Mouse (Mus musculus) olfactory bulb, adult 2 months (tissue): ENCODE measurements around the gene Desi1. TPM values are rescaled to one million over a fixed set of nuclear protein-coding genes. Genes with fewer than 3 reads are reported as not detected.

Experiments used
- H3K27ac ChIP-seq: fragments of 200-500 bp; 2 replicates; pipeline ENCODE4 v1.5.1; 2012; ENCODE audit warnings: low read depth, low read length; ENCODE audit not compliant: insufficient read depth
- H3K4me1 ChIP-seq: fragments of 200-500 bp; 2 replicates; pipeline ENCODE4 v1.6.1; 2012; ENCODE audit warnings: low read length; ENCODE audit not compliant: control insufficient read depth, insufficient read depth
- H3K4me3 ChIP-seq: fragments of 200-500 bp; 2 replicates; pipeline ENCODE4 v1.5.1; 2012; ENCODE audit warnings: mild to moderate bottlenecking, low read depth, low read length, moderate library complexity; ENCODE audit not compliant: insufficient read depth
- CTCF ChIP-seq: fragments of 200-500 bp; IDR thresholded peaks from 2 replicates; pipeline ENCODE4 v1.5.1; 2012; ENCODE audit warnings: low read depth, mild to moderate bottlenecking, low read length, moderate library complexity; ENCODE audit not compliant: insufficient read depth
- POLR2A ChIP-seq: fragments of 200-500 bp; IDR thresholded peaks from 2 replicates; pipeline ENCODE4 v1.6.1; 2012; ENCODE audit warnings: mild to moderate bottlenecking, low read depth, low read length, moderate library complexity; ENCODE audit not compliant: insufficient read depth
- WGBS: fragments of 180-500 bp; shearing (Covaris S2); methylation state at CpG from one replicate; pipeline ENCODE4 v1.1.7; 2018; 5-methylcytosine and 5-hydroxymethylcytosine counted together
- polyA plus RNA-seq: library from polyadenylated mRNA; stranded (reverse); fragments of >200 nt; gene quantifications from 2 replicates; pipeline ENCODE4 v1.2.4, GENCODE M21; 2012; ENCODE audit warnings: low replicate concordance; ENCODE audit not compliant: missing spikeins, insufficient read depth, insufficient read length

Desi1 gene
- polyA plus RNA-seq, 1 experiment, result 107 TPM

DNA sequence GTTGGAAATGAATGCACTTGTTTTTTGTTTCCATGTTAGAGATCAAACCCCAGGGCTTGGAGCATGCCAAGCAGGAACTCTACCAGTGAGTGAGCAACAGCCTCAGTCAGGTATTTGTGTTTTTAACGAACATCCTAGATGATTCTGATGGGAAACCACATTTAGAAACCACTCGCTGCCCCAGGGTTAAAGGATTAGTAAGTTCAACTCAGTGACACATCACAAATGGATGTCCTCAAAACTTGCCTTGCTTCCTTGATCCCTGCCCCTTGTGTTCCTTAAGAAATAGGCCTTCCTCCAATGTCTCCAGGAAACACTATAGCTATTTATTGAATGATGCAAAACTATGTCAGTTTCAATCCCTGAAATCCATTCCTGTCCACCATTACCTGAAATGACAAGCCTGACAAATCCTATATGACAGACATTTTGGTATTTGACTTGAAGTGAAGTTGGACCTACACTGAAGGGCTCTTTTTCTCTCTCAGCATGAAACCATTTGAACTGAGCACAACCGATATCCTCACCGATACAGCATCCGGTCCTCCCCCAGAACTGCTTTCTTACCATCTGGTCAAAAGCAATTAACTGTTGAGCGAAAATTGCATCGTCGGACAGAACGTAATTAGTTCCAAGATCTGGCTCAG is 18.8 kb downstream of the Desi1 start:
- Histone ChIP-seq H3K27ac (peak overlapping the region; percentile 82), H3K4me3 (peak overlapping the region; percentile 90), H3K4me1 (peaks cover 12% of the 10 kb centered on the region)
- TF ChIP-seq POLR2A (no peak), CTCF (no peak)
- WGBS, result 9% methylated on average over 9 of the region's 9 CpGs

- Histone ChIP-seq H3K4me1 (peaks cover 16% of the 10 kb centered on the region), H3K4me3 (no peak overlapping the region), H3K27ac (no peak overlapping the region)
- TF ChIP-seq POLR2A, result no peak
- TF ChIP-seq CTCF, result no peak
- 84% methylated on average over 6 of the region's 6 CpGs for WGBS
Observed at GRCm38 (mm10) chr15:82011947-82012346, 21.7 kb downstream of the Desi1 start.

DNA sequence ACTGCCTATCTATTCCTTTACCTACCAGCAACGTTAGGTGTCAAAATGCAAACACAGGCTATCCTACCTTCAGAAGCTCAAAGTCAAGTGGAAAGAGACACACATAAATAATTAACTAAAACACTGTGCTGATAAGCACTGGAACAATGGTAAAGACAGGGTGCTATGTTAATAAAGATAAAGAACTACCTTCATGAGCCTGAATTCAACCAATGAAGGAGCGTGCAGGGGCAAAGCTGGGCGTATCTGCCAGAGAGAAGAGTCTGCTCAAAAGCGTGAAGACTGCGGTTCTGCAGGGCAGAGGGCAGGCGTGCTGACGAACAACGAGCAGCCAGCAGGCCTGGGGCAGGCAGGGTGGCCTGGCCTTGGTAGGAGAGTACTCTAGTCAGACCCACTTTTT is 29.4 kb downstream of the Desi1 start:
- Histone ChIP-seq H3K4me3 (no peak overlapping the region), H3K4me1 (peaks cover 3% of the 10 kb centered on the region), H3K27ac (no peak overlapping the region)
- WGBS, result 95% methylated on average over 8 of the region's 8 CpGs
- TF ChIP-seq CTCF (no peak), POLR2A (no peak)

DNA sequence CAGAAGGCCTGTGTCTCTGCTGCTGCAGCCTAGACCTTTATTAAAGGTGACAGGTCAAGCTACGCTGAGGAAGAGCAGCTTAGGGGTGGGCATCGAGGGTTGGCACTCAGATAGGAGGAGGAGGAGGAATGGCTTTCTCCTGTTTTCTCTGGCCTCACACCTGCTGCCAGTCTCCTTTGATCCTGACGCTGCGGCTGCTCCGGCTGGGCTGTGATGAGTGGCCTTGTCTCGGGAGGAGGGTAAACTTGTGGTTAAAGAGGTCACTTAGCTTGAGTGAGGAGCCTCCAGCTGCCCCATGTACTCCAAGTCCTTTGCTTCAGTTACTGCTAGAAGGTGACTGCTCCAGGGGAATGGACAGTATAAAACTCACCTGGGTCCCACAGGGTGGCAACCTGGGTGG is 39.7 kb downstream of the Desi1 start:
- TF ChIP-seq CTCF (no peak), POLR2A (no peak)
- Histone ChIP-seq H3K4me3 (no peak overlapping the region), H3K27ac (no peak overlapping the region), H3K4me1 (peaks cover 18% of the 10 kb centered on the region)
- 60% methylated on average over 6 of the region's 6 CpGs for WGBS

DNA sequence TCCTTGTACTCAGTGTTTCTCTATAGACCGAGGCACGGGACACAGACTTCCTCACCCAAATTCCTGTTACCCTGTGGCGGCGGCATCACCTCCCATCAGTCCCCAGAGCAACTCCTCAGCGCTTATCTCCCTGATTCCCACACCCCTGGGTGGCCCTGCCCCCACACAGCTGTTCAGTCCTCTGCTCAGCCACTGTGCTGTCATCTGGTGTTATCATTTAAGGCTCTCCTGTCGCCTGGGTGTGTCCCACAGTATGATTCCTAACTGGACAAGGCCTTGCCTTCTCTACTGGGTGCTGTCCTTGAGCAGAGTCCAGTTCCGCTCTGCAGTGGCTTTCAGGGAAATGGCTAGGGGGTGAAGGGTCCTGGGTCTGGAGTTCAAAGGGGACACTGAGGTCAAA is 43.1 kb downstream of the Desi1 start:
- 56% methylated on average over 7 of the region's 7 CpGs for WGBS
- H3K4me3 ChIP-seq, result no peak overlapping the region
- H3K27ac ChIP-seq, result no peak overlapping the region
- TF ChIP-seq CTCF (no peak), POLR2A (no peak)
- peaks cover 18% of the 10 kb centered on the region for H3K4me1 ChIP-seq

GRCm38 (mm10) chr15:81989371-81990062 is 44.1 kb downstream of the Desi1 start:
- TF ChIP-seq CTCF (peak; percentile 75), POLR2A (no peak)
- WGBS, result 24% methylated on average over 11 of the region's 11 CpGs
- Histone ChIP-seq H3K27ac (peak overlapping the region; percentile 56), H3K4me1 (peaks cover 16% of the 10 kb centered on the region), H3K4me3 (no peak overlapping the region)

DNA sequence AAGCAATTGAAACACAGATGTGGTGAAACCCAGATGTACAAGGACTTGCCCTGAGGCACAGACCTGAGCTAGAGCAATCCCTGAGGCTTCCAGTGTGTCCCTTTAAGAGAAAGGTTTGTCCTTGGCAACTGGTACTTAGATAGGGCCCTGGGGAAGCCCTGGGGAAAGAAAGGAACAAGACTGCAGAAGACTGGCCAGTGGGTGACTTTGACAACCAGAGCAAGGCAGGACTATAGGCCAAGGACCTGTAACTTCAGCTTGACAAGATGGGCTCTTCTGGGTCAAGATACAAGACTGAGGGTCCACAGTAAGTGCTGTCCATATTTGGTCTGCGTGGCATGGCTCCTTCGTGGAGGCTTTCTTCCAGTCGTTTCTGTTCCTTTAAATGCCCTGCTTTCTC is 46.0 kb downstream of the Desi1 start, which contains the start of gene Xrcc6:
Xrcc6 (plus strand) TSS at position 190 of the 400 bp plus-strand sequence.
- no peak within 1 kb of the TSS for H3K4me3 ChIP-seq
- H3K4me1 ChIP-seq, result peaks cover 8% of the 10 kb centered on the region
- no peak for TF ChIP-seq POLR2A
- no peak for TF ChIP-seq CTCF
- H3K27ac ChIP-seq, result peak within 1 kb of the TSS; percentile 25; the same call in 1 of the 2 replicates
- WGBS, result 63% methylated on average over 3 of the region's 3 CpGs

DNA sequence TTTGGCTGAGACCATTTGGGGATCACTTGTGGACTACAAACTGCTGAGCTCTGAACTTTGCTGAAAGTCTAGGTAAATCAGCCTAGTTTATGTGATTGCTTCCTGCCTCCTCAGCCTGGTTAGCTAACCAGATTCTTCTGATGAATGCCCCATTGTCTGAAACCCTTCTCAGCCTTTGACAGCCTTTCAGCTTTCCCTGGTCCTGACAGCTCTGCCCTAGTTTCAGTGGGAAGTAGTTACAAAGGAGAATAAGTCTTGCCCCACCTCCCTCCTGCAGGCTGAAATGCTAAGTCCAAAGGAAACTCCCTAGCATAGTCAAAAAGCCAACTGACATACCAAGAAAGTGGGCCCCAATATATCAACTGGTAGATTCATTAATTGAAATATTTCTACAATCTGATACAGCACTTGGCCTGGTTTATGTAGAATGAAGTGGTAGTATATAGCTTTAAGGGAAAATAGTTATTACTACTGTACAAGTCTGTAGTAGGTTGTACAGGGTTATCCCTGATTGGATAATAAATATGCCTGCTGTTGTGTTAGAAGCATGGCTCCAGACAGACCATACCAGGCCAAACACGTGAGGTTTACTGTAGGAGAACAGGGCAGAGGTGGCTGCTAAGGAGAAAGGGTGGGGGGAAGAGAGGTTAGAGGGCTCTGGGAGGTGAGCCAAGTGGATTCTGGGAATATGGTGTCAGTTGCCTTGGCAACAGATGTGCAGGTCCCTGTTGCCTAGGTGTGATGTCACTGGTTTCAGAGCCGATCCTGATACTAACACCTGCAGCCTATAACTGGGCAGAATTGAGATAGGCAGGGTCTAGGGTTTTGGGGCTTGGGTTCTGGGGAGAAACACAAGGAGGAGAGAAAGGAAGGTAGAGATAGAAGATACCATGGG is 48.1 kb downstream of the Desi1 start:
- no peak for TF ChIP-seq CTCF
- no peak for TF ChIP-seq POLR2A
- WGBS, result 54% methylated on average over 2 of the region's 2 CpGs
- no peak overlapping the region for H3K27ac ChIP-seq

GRCm38 (mm10) chr15:81982173-81982572 is 51.5 kb downstream of the Desi1 start:
- H3K4me3 ChIP-seq, result no peak overlapping the region
- no peak overlapping the region for H3K27ac ChIP-seq
- no peaks in the 10 kb centered on the region for H3K4me1 ChIP-seq
- TF ChIP-seq POLR2A (no peak), CTCF (no peak)
- 67% methylated on average over 1 of the region's 1 CpGs for WGBS

More for the DNA sequence above, 48.1 kb downstream of the Desi1 start:
- no peak overlapping the region for H3K4me3 ChIP-seq
- peaks cover 5% of the 10 kb centered on the region for H3K4me1 ChIP-seq
